Mouse (Mus musculus): ENCODE results near the gene Rpl3. TPM values are rescaled to one million over a fixed set of nuclear protein-coding genes. Genes with fewer than 3 reads are reported as not detected.

The Rpl3 gene
- total RNA-seq, 1 experiment from 2014 or later: 1,093 TPM

DNA sequence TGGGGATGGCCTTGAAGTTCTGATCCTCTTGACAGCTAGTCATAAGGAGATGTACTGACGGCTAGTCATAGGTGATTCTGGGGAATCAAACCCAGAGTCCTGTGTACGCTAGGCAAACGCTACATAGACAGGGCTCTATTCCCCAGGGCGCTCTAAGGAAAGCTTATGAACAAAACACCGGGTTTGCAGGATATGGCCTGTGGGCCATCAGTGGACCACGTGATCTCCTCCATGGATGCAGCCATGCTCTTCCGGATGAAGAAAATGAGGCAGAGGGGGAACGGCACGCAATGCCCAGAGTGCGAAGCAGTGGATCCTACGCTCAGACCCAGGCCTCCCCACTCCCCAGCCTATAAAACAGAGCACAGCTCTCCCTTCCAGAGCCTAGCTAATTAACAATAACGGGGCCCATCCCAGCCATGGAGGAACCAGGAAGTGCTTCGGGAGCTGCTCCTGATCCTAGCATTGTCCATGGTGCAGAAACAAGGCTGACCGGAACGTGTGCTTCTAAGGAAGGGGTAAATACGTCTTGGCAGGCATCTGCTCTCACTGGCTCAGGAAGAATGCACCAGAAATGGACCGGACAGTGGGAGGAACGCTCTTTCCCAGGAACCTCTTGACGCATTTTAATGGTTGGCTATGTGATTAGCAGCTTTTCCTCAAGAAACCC lies 40.4 kb downstream of the Rpl3 start:
- no peak for ATAC-seq (ENCODE audit: extremely low read depth, insufficient number of reproducible peaks, low FRiP score, poor library complexity, severe bottlenecking)

DNA sequence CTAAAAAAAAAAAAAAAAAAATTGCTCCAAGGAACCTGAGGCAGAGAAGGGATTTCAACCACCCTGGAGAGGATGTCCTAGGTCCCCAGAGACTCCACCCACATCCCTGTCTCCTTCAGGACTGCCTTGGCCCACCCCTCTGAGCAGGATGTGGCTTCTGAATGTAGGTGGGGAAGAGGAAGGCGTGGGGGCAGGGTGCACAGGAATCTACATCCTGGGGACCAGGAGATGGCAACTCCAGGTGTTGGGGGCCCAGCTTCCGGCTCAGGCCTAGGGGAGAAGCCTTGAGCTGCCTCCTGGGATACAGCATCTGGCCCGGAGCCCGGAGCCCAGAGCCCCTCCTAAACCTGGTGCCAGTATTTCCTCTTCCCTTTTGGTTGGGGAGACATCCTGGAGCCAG lies 41.6 kb downstream of the Rpl3 start:
- no peak for ATAC-seq (ENCODE audit: extremely low read depth, insufficient number of reproducible peaks, low FRiP score, poor library complexity, severe bottlenecking)

DNA sequence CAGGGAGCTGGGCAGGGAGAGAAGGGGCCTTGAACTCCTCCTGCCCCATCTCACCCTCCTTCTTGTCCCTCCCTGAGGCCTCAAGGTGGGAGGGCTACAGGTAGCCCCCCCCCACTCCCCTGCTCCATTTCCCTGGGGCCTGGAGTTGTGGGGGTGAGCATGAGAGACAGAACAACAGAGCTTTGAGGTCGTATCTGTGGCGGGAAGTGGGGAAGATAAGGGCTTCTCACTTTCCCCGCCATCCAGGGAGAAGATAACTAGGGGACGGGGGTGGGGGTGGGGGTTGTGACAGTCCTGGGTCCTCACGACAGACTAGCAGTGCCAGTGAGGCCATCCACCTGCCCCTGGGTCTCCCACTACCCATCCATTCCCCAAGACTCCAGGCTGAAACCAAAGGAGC lies 43.7 kb downstream of the Rpl3 start:
- ATAC-seq (ENCODE audit: extremely low read depth, insufficient number of reproducible peaks, low FRiP score, poor library complexity, severe bottlenecking): no peak; the same call in 1 of the 2 replicates

DNA sequence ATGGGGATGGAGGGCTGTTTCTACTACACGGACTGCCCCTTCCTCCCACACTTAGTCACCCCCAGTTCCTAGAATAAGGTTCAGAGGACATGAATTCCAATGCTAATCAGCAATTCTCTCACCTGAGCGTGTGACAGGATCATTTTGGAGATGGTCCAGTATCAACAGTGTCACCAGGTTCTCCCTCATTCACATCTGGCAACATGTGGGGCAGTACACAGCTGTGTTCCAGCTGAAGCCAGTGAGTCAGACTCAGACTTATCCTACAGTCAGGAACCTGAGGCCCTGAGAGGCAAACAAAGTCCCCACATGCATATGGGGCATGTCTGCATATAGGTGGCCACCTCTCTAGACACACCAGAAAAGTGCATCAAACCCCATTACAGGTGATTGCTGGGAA lies 44.4 kb downstream of the Rpl3 start:
- no peak for ATAC-seq (ENCODE audit: extremely low read depth, insufficient number of reproducible peaks, low FRiP score, poor library complexity, severe bottlenecking)

DNA sequence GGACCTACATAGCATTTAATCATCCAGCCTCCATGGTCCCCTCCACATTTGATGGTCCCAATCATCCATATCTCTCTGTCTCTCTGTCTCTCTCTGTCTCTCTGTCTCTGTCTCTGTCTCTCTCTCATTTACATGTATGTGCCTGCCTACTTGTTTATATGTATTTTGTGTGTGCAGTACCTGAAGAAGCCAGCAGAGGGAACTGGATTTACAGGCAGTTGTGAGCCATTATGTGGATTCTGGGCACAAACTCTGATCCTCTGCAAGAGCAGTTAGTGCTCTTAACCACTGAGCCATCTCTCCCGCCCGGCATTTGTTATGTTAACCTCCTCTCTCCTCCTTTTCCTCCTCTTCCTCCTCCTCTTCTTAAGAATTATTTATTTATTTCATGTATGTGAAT lies 45.9 kb downstream of the Rpl3 start:
- no peak for ATAC-seq (ENCODE audit: extremely low read depth, insufficient number of reproducible peaks, low FRiP score, poor library complexity, severe bottlenecking)

DNA sequence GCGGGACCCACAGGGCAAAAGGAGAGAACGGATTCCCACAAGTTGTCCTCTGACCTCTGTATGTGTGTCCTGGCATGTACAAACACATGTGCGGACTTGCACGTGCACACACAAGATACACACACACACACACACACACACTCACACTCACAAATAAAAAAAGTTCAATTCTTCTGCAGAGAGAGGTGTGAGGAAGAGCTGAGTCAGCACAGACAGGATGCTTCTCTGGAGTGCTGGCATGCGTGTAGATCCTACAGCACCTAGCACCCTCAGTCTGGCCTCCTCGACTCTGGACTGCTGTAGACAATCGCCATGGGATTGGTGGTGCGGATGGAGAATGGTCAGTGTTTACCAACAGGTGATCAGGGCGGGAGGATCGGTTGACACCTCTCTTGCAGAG lies 47.4 kb downstream of the Rpl3 start:
- ATAC-seq (ENCODE audit: extremely low read depth, insufficient number of reproducible peaks, low FRiP score, poor library complexity, severe bottlenecking): no peak

DNA sequence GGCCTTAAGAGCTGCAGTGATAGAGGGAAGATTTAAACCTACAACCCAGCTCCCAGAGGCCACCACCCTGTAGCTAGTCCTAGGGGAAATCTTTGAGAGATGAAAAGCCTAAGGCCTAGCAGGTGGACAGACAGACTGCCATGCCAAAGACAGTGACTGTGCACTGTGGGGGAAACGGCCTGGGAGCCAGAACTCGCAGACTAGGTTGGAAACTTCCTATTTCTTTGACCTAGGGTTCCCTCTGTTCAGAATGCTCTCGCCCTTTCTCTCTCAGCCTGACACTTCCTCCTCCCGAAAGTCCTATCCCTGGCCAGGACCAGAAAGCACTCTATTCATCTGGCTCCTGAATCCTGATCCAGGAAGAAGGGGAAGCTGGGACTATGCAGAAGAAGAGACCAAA lies 49.5 kb downstream of the Rpl3 start:
- ATAC-seq (ENCODE audit: extremely low read depth, insufficient number of reproducible peaks, low FRiP score, poor library complexity, severe bottlenecking): no peak

DNA sequence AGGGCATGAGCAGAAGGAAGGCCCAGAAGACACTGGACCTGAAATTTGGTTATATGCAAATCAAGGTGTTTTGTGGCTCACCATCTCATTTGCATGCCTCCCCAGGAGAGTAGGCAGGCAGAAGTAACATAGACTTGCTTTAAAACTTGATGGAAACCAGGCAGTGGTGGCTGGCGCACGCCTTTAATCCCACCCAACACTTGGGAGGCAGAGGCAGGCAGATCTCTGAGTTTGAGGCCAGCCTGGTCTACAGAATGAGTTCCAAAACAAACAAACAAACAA lies 53.6 kb downstream of the Rpl3 start:
- no peak for ATAC-seq (ENCODE audit: extremely low read depth, insufficient number of reproducible peaks, low FRiP score, poor library complexity, severe bottlenecking)

DNA sequence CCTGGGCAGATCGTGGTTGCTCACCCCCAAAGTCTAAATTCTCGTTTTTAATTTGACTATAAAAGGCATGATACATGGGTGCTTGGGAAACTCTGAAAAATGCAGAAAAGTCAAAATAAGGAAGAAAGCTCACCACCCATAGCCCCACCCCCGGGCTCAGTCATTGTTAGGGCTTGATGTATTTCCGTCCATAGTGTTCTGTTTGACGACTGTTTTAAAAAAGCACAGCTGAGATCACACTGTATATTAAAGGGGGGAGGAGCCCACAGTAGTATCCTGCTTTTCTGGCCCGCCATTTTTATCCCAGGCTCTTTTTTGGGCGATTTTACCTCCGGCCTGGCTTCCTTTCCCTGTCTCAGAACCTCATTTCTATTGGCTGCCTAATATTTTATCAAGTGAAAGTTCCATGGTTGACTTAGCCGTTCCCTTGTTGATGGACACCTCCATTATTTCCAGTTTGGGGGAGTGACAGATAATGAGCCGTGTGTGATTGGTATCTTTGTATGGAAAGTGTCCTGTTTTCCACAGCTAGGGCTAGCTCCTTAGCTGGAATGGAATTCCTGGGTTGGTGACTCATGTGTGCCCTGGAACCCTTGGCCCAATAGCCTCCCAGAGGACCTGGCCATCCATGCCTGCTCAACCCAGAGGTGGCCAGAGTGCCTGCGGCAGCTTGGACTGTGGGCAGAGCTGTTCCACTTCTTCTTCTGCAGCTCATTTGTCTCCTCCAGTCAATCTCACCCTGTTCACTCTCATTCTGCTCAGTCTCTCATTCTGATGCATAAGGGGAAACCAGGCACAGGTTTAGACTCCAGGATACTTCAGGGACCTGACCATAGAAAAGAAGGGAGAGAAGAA lies 54.2 kb downstream of the Rpl3 start:
- ATAC-seq (ENCODE audit: extremely low read depth, insufficient number of reproducible peaks, low FRiP score, poor library complexity, severe bottlenecking): no peak

DNA sequence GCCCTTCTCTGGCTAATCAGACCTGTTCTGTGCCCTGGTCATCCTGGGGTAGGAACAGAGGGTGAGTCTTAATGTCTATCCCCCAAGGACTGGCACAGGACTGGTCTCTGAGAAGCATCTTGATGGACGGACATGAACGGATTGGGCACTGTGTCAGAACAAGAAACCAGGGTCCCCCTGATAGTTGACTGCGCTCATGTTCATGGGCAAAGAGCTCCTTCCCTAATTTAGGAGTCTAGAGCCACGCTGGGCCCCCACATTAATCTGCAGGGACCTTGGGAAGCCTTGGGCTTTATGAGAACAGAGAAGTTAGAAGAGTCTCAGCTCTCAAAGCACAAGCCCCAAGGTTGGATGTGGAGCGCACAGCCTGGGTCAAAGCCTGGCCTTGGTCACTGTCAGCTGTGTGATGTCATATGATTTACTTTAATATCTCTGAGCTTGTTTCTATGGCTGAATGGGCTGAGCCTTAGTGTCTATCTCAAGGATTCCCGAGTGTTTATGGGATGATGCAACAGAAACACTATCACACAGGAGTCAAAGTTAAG lies 56.3 kb downstream of the Rpl3 start:
- no peak for ATAC-seq (ENCODE audit: extremely low read depth, insufficient number of reproducible peaks, low FRiP score, poor library complexity, severe bottlenecking)

DNA sequence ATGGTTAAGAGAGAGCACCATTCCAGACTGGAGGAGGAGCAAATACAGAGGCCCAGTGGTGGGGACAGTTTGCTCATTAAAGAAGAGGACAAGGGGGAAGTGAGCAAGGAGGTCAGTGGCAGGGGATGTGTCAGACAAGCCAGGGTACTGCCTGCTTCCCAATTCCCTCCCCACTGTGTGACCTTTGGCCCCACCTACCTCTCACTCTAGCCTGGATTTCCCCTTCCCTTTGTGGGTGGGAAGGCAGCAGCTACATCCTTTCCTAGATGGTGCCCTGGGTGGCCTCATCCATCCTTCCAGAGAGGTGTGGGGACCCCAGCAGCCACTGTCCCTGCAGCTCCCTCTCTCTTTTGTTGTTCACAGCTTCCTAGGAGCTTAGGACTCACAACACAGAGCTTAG lies 56.8 kb downstream of the Rpl3 start:
- no peak for ATAC-seq (ENCODE audit: extremely low read depth, insufficient number of reproducible peaks, low FRiP score, poor library complexity, severe bottlenecking)

DNA sequence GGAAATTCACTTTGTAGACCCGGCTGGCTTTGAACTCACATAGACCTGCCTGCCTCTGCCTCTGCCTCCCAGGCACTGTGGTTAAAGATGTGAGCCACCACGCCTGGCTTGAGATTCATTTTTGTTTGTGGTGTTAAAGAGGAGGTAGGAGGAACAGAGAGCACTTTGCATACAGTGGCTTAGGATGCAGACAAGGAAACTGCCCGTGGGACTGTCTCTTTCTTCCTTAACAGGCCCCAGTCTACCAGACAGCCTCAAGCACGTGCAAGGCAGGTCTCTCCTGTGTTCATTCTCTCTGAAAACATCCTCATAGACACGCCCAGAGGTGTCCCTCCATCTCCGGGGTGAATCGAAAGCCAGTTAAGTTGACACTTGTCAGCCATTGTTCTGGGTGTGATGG lies 57.3 kb downstream of the Rpl3 start:
- ATAC-seq (ENCODE audit: extremely low read depth, insufficient number of reproducible peaks, low FRiP score, poor library complexity, severe bottlenecking): no peak

DNA sequence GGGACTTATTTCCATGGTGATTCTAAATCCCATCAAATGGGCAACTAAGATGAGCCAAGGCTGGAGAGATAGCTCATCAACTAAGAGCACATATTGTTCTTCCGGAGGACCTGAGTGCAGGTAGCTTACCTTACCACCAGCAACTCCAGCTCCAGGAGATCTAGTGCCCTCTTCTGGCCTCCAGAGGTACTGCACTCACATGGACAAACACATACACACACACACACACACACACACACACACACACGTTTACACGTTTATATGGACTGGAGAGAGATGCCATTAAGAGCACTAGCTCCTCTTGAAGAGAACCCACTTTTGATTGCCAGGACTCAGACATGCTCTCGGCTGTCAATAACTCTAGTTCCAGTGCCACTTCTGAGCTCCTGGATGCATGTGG lies 60.5 kb downstream of the Rpl3 start:
- ATAC-seq (ENCODE audit: extremely low read depth, insufficient number of reproducible peaks, low FRiP score, poor library complexity, severe bottlenecking): no peak

DNA sequence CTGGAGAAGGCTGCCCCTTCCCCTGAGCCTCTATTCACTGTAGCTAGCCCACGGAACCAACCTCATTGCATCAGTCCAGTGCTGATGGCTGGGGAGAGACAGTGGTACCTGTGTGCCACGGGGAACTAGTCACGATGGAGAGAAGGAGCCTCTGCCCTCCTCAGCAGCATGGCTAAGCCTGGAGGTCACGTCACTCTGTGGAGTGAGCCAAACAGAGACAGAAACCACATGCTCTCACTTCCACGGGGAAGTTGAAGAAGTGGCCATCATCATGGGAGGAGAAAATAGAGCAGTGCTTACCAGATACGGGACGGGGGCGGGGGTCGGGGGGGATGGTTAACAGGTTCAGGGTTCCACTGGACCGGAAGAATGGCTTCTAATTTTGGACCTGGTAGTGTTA lies 61.3 kb downstream of the Rpl3 start:
- no peak for ATAC-seq (ENCODE audit: extremely low read depth, insufficient number of reproducible peaks, low FRiP score, poor library complexity, severe bottlenecking)

DNA sequence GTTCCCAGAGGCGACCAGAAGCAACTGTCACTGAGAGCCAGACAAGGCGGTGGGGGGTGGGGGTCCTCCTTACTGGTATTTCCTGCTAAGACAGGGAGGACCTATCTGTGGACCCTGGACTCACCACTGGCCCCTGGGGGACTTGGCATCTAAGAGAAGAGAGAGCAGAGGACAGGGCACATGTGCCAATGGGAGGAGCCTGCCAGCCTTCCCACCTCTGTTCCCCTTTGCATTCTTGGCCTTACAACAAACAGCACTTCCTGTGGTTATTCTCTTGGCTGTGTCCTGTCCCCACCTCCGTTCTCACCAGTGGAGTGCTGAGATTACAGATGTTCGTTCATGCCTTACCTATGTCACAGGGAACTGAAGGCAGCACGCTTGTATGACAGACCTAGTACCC lies 62.8 kb downstream of the Rpl3 start:
- ATAC-seq (ENCODE audit: extremely low read depth, insufficient number of reproducible peaks, low FRiP score, poor library complexity, severe bottlenecking): no peak

Other genes with a start within 250 kb of the Rpl3 start
- gene Apobec3, start 200.2 kb downstream of the Rpl3 start, total RNA-seq (2017): 473 and 531 TPM in 2 replicates
- 109 and 121 TPM in 2 replicates for gene Cbx7, start 120.7 kb downstream of the Rpl3 start, total RNA-seq (2017)
- 1.1 and 1.3 TPM in 2 replicates for gene Pdgfb, start 76.9 kb downstream of the Rpl3 start, total RNA-seq (2017)
- 0.74 TPM in 1 of 2 replicates, not detected in the other for gene Syngr1, start 534 bp downstream of the Rpl3 start, total RNA-seq (2017)
- gene Tab1, start 41.3 kb upstream of the Rpl3 start, total RNA-seq (2017): 15.0 and 19.8 TPM in 2 replicates
- 0.12 and 0.23 TPM in 2 replicates for gene Mgat3, start 81.9 kb upstream of the Rpl3 start, total RNA-seq (2017)
- 36.0 and 37.5 TPM in 2 replicates for gene Mief1, start 142.2 kb upstream of the Rpl3 start, total RNA-seq (2017)
- not detected in 2 replicates for gene AC140267.1, start 144.0 kb upstream of the Rpl3 start, total RNA-seq (2017)
- 367 and 386 TPM in 2 replicates for gene Atf4, start 163.3 kb upstream of the Rpl3 start, total RNA-seq (2017)
- gene Rps19bp1, start 172.4 kb upstream of the Rpl3 start, total RNA-seq (2017): 6.2 and 12.2 TPM in 2 replicates
- gene Cacna1i, start 195.4 kb upstream of the Rpl3 start, total RNA-seq (2017): 33.5 and 35.0 TPM in 2 replicates